Mouse (Mus musculus) heart, adult 2 months (tissue): ENCODE data around the gene Cfap77. TPM values are rescaled to one million over a fixed set of nuclear protein-coding genes. Genes with fewer than 3 reads are reported as not detected.
A peak's percentile ranks its signal among the peaks of the same experiment; 100 is the strongest.

ENCODE experiments used
- DNase-seq, 2 experiments: peaks; one replicate each; pipeline ENCODE4 v3.0.0; 2021
- H3K27ac ChIP-seq: fragments of 200-600 bp; 2 replicates; pipeline ENCODE4 v1.8.1; 2022
- H3K27me3 ChIP-seq: fragments of 200-500 bp; 2 replicates; pipeline ENCODE4 v1.6.1; 2012; ENCODE audit warnings: mild to moderate bottlenecking, low read length, inconsistent platforms, mixed read lengths; ENCODE audit not compliant: control insufficient read depth, insufficient read depth
- H3K36me3 ChIP-seq: fragments of 200-500 bp; 2 replicates; pipeline ENCODE4 v1.6.1; 2012; ENCODE audit warnings: low read length, inconsistent platforms; ENCODE audit not compliant: control insufficient read depth, insufficient read depth
- H3K4me1 ChIP-seq: fragments of 200-500 bp; 2 replicates; pipeline ENCODE4 v1.6.1; 2011; ENCODE audit warnings: low read length; ENCODE audit not compliant: control insufficient read depth, insufficient read depth
- H3K4me3 ChIP-seq: fragments of 200-600 bp; 2 replicates; pipeline ENCODE4 v1.8.1; 2022
- H3K79me2 ChIP-seq: fragments of 200-500 bp; replicated peaks from 2 replicates; pipeline ENCODE4 v1.6.1; 2012; ENCODE audit warnings: mild to moderate bottlenecking, inconsistent platforms, low read length, moderate library complexity, mixed read lengths; ENCODE audit not compliant: control insufficient read depth, insufficient read depth
- H3K9ac ChIP-seq: fragments of 200-500 bp; 2 replicates; pipeline ENCODE4 v1.6.1; 2012; ENCODE audit warnings: low read depth, mild to moderate bottlenecking, control low read depth, inconsistent platforms, low read length, mixed read lengths
- CTCF ChIP-seq: fragments of 200-600 bp; IDR thresholded peaks from 2 replicates; pipeline ENCODE4 v1.8.1; 2022; ENCODE audit warnings: antibody characterized with exemption, mild to moderate bottlenecking, moderate library complexity
- EP300 ChIP-seq: fragments of 200-500 bp; IDR thresholded peaks from 2 replicates; pipeline ENCODE4 v1.6.1; 2011; ENCODE audit warnings: low read depth, low read length, control low read depth; ENCODE audit not compliant: insufficient read depth
- POLR2A ChIP-seq: fragments of 200-500 bp; IDR thresholded peaks from 2 replicates; pipeline ENCODE4 v1.6.1; 2011; ENCODE audit warnings: mild to moderate bottlenecking, low read depth, low read length, control low read depth; ENCODE audit not compliant: insufficient read depth
- whole genome bisulfite sequencing: fragments of 180-500 bp; shearing (Covaris S2); methylation state at CpG from one replicate; pipeline ENCODE4 v1.1.7; 2018; 5-methylcytosine and 5-hydroxymethylcytosine counted together
- intact Hi-C: fragments of 180-260 bp; cut with DNase I; formaldehyde crosslinking; loops from one replicate; pipeline ENCODE4 v1.15.1; 2025
- polyA plus RNA-seq: library from polyadenylated mRNA; depleted of rRNA; stranded (reverse); fragments of >200 nt; gene quantifications from 2 replicates; pipeline ENCODE4 v1.2.3, GENCODE M21; 2012
- total RNA-seq, 2 experiments: library from RNA; stranded (reverse); gene quantifications; 2 replicates each; pipeline ENCODE4 v1.2.3; 2021

The Cfap77 gene
- total and polyA plus RNA-seq, 3 experiments, result 0.39 TPM; not detected in 2

DNA sequence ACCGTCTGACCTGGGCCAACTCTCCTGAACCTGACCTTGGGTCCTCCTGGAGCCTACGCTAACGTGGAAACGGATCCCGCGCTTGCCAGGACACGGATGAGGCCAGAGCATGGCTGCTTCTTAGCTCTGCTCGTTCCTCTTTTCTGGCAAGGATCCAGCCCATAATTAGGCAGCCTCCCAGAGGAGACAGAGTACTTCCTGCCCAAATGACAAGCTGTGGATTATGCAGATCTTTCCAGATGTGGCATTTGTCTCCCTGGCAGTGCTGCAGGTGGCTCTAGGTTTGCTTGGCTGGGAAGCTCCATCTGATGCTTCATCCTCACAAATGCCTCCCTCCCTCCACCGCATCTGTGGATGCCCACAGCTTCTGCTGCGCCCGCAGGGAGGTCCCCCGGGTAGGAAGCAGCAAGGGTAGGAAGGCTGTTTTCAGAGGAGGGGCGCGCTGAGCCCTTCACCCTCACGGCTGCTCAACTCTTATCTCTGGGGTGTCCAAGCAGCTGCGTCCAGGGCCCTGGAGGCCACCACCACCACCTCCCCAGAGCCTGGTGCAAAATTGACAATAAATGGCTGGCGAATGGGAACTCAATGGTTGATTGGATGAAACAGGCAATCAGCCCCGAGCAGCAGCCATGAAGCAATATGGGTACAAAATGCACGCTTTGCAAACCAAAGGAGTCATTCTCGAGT is 24.7 kb downstream of the Cfap77 start:
- no peak overlapping the region for H3K4me3 ChIP-seq
- intact Hi-C loops, result no loop called here
- 22% methylated on average over 20 of the region's 20 CpGs for WGBS

DNA sequence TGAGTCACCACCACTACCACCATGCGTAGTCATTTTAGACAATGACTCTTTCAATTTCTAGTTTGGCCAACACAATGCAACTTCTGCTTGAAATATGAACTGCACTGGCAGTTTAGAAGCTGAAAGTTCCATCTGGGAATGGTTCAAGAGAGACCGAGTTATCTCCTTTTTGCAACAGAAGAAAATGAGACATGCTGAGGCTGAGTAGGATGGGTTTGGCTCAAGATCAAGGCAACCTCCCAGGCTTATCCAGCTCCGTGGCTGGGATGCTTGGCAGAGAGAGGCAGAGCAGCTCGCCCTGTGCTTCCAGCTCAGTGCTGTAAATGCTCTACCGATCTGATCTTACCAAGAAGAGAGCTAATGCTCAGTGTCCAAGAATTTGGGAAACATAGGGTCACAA is 29.6 kb downstream of the Cfap77 start:
- no peak for DNase-seq
- Histone ChIP-seq H3K27me3 (no peaks in the 10 kb centered on the region; the same call in 1 of the 2 replicates), H3K4me3 (no peak overlapping the region), H3K36me3 (no peaks in the 10 kb centered on the region), H3K9ac (no peak overlapping the region), H3K4me1 (no peaks in the 10 kb centered on the region), H3K79me2 (no peaks in the 10 kb centered on the region), H3K27ac (no peak overlapping the region)
- TF ChIP-seq CTCF (no peak), POLR2A (no peak), EP300 (no peak)
- 62% methylated on average over 5 of the region's 5 CpGs for WGBS
- intact Hi-C loops, result no loop called here

More for the DNA sequence above, 24.7 kb downstream of the Cfap77 start:
- DNase-seq, result peak; percentile 9 to 27
- TF ChIP-seq CTCF (no peak), POLR2A (no peak), EP300 (no peak)
- Histone ChIP-seq H3K36me3 (no peaks in the 10 kb centered on the region), H3K27ac (no peak overlapping the region), H3K9ac (no peak overlapping the region), H3K27me3 (no peaks in the 10 kb centered on the region; the same call in 1 of the 2 replicates), H3K79me2 (no peaks in the 10 kb centered on the region), H3K4me1 (no peaks in the 10 kb centered on the region)

DNA sequence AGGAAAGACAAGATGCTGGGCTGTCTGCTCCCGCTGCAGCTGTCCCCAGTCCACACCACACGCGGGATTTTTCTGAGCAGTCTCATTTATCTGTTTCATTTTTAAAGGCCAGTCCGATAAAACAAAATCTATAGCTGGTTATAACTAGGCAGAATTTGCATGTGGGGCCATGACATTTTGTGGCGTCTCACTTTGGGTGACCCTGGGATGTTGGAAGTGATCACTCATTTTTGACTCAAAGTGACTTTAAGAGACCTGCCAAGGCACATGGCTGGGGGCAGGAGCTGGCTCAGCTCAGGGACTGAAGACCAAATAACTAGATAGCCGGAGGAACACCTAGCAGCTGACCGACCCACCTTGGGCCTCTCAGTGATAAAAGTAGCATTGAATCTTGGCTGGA is 31.9 kb downstream of the Cfap77 start:
- Histone ChIP-seq H3K4me1 (no peaks in the 10 kb centered on the region), H3K4me3 (no peak overlapping the region), H3K27me3 (no peaks in the 10 kb centered on the region; the same call in 1 of the 2 replicates), H3K79me2 (no peaks in the 10 kb centered on the region), H3K9ac (no peak overlapping the region), H3K27ac (no peak overlapping the region), H3K36me3 (no peaks in the 10 kb centered on the region)
- TF ChIP-seq POLR2A, result no peak
- DNase-seq, result no peak
- intact Hi-C loops, result no loop called here
- WGBS, result 86% methylated on average over 7 of the region's 7 CpGs

DNA sequence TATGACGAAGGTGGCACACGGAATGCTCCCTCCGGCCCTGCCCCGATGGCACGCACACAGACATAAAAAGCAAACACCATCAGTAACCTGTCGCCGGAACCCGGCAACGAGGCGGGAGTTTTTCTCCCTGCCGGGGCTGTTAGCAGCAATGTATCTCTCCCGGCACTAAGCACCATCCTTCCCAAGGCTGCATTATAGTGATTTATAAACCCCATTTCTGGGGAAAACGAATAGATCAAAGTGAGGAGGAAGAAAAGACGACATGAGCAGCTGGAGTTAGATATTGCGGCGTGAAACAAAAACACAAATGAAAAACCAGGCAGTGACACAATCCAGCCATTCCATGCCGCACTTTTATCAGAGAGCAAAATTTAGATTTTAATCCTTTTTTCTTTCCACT is 33.8 kb downstream of the Cfap77 start:
- no peak for DNase-seq
- H3K27me3 ChIP-seq, result no peaks in the 10 kb centered on the region; the same call in 1 of the 2 replicates
- H3K4me1 ChIP-seq, result peaks cover 3% of the 10 kb centered on the region; the same call in 1 of the 2 replicates
- TF ChIP-seq EP300 (no peak), POLR2A (no peak), CTCF (no peak)
- intact Hi-C loops, result no loop called here
- WGBS, result 73% methylated on average over 17 of the region's 17 CpGs
- no peak overlapping the region for H3K27ac ChIP-seq
- no peak overlapping the region for H3K4me3 ChIP-seq
- H3K9ac ChIP-seq, result no peak overlapping the region
- H3K79me2 ChIP-seq, result no peaks in the 10 kb centered on the region
- no peaks in the 10 kb centered on the region for H3K36me3 ChIP-seq

DNA sequence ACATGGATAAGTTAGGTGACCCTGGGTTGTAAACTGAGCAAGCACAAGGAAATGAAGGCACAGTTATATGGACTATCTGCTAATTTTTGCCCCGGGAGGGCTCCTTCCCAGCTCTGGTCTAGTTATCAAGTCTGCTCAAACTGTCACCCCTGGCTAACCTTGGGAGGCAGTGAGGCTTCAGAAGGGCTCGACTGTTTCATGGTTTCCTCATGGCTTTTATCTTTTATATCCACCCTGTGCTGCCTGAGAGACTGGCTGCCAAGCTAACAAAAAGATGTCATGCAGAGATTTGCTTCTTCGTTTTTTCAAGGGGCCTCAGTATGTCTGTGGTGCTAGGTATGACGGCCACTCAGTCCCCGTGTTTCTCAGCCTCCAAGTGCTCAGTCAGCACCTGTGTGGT is 36.2 kb downstream of the Cfap77 start:
- no peak overlapping the region for H3K27ac ChIP-seq
- DNase-seq, result no peak
- WGBS, result 52% methylated on average over 5 of the region's 5 CpGs
- intact Hi-C loops, result no loop called here
- no peaks in the 10 kb centered on the region; the same call in 1 of the 2 replicates for H3K27me3 ChIP-seq
- TF ChIP-seq EP300 (no peak), POLR2A (no peak)
- H3K9ac ChIP-seq, result no peak overlapping the region
- no peaks in the 10 kb centered on the region for H3K79me2 ChIP-seq
- peaks cover 3% of the 10 kb centered on the region; the same call in 1 of the 2 replicates for H3K4me1 ChIP-seq
- no peak overlapping the region for H3K4me3 ChIP-seq
- H3K36me3 ChIP-seq, result no peaks in the 10 kb centered on the region

DNA sequence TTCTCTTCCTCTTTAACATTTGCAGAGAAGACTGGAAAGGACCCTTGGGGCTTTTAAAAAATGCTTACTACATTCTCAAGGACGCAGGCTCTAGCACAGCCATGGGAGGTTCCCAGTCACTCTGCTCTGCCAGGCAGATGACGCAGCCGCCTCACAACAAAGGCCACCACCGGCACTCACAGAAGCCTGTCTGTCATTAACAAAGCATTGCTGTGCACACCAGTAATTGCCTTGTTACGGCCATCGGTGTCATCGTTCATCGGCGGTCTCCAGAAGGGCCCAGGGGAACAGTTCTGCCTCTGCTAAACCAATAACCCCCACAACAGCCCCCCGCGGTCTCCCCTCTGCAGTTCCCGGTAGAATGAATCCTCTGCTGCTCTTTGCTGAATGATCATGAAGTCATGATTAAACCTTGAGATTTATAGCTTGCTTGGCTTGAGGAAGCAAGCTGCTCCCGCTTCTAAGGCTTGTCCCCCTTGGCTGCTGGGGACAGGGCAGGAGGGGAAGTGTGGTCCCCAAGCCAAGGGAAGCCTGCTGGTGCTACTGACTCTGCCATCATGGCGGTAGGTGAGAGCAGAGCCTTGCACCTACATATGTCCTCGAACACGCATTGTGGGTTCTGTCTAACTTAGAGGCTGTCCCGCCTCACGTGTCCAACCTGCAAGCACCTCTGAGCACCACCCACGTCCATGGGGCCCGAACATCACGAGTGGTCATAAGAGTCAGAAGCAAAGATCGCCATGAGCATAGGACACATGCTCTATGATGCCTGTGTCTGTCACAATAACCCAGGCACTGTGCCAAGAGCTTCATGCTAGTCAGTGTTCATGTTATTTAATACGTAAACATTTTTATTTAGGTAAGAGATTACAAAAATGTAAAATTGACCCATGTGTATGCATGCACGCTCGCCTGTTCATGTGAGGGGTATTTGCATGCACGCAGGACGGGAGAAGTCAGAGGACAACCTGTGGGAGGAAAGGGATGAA is 38.0 kb downstream of the Cfap77 start:
- Histone ChIP-seq H3K4me3 (no peak overlapping the region), H3K4me1 (peaks cover 3% of the 10 kb centered on the region; the same call in 1 of the 2 replicates), H3K9ac (no peak overlapping the region), H3K27me3 (no peaks in the 10 kb centered on the region; the same call in 1 of the 2 replicates), H3K79me2 (no peaks in the 10 kb centered on the region), H3K36me3 (no peaks in the 10 kb centered on the region), H3K27ac (peak overlapping the region; percentile 7; the same call in 1 of the 2 replicates)
- no peak for DNase-seq
- intact Hi-C loops, result no loop called here
- WGBS, result 56% methylated on average over 27 of the region's 27 CpGs
- TF ChIP-seq POLR2A (no peak), CTCF (no peak), EP300 (no peak)
